Mouse (Mus musculus): ENCODE measurements around the gene Rrp12. TPM values are rescaled to one million over a fixed set of nuclear protein-coding genes. Genes with fewer than 3 reads are reported as not detected.
"Not testable (repeated sequence)": the region's sequence is repeated elsewhere in the genome, so short reads cannot be mapped to it uniquely, and the experiment has no call there.

The Rrp12 gene
- polyA plus RNA-seq, 1 experiment from 2014 or later, result 19.6 TPM

- H3K27me3 ChIP-seq, result no peaks in the 10 kb centered on the region
- H3K36me3 ChIP-seq, result peaks cover 17% of the 10 kb centered on the region
- ATAC-seq (ENCODE audit: low FRiP score, low read depth), result peak; percentile 24; the same call in 1 of the 2 replicates
- peaks cover 6% of the 10 kb centered on the region for H3K4me1 ChIP-seq
- H3K9ac ChIP-seq, result no peak overlapping the region
- no peak overlapping the region; the same call in 1 of the 2 replicates for H3K27ac ChIP-seq
- H3K4me2 ChIP-seq (replicated peaks), result no peak overlapping the region
- WGBS, result 70% methylated on average over 3 of the region's 3 CpGs
- no peak overlapping the region for H3K4me3 ChIP-seq
- H3K9me3 ChIP-seq, result no peaks in the 10 kb centered on the region
These were observed 38.1 kb downstream of the Rrp12 start for GRCm38 (mm10) chr19:41857816-41858310.

- H3K27ac ChIP-seq, result no peak overlapping the region
- 76% methylated on average over 5 of the region's 5 CpGs for WGBS
These were observed 38.7 kb downstream of the Rrp12 start for GRCm38 (mm10) chr19:41857086-41857762.

GRCm38 (mm10) chr19:41852423-41852822 lies 43.5 kb downstream of the Rrp12 start:
- 85% methylated on average over 4 of the region's 4 CpGs for WGBS
- no peak overlapping the region for H3K4me3 ChIP-seq
- no peak overlapping the region for H3K9ac ChIP-seq
- no peak for ATAC-seq (ENCODE audit: low FRiP score, low read depth)
- H3K27ac ChIP-seq, result no peak overlapping the region
- no peaks in the 10 kb centered on the region for H3K9me3 ChIP-seq
- no peaks in the 10 kb centered on the region for H3K27me3 ChIP-seq
- peaks cover 20% of the 10 kb centered on the region for H3K4me1 ChIP-seq
- H3K36me3 ChIP-seq, result no peaks in the 10 kb centered on the region
- no peak overlapping the region for H3K4me2 ChIP-seq (replicated peaks)

More at GRCm38 (mm10) chr19:41857086-41857762, 38.7 kb downstream of the Rrp12 start:
- Histone ChIP-seq H3K9ac (no peak overlapping the region), H3K9me3 (no peaks in the 10 kb centered on the region), H3K4me2 (replicated peaks) (no peak overlapping the region), H3K27me3 (no peaks in the 10 kb centered on the region), H3K4me3 (no peak overlapping the region), H3K4me1 (peaks cover 6% of the 10 kb centered on the region), H3K36me3 (peaks cover 10% of the 10 kb centered on the region)
- ATAC-seq (ENCODE audit: low FRiP score, low read depth), result no peak

- no peak overlapping the region for H3K9ac ChIP-seq
- no peak overlapping the region for H3K4me3 ChIP-seq
- no peaks in the 10 kb centered on the region for H3K9me3 ChIP-seq
- peak overlapping the region; percentile 56; the same call in 1 of the 2 replicates for H3K27ac ChIP-seq
- peaks cover 30% of the 10 kb centered on the region for H3K4me1 ChIP-seq
- H3K27me3 ChIP-seq, result peaks cover 12% of the 10 kb centered on the region
- H3K4me2 ChIP-seq (replicated peaks), result peak overlapping the region; percentile 27
- no peaks in the 10 kb centered on the region for H3K36me3 ChIP-seq
- ATAC-seq (ENCODE audit: low FRiP score, low read depth), result no peak
- WGBS, result 22% methylated on average over 14 of the region's 14 CpGs
These were observed 45.0 kb downstream of the Rrp12 start for GRCm38 (mm10) chr19:41850719-41851543.

GRCm38 (mm10) chr19:41850021-41850718 lies 45.8 kb downstream of the Rrp12 start:
- no peaks in the 10 kb centered on the region for H3K36me3 ChIP-seq
- H3K9me3 ChIP-seq, result no peaks in the 10 kb centered on the region
- H3K9ac ChIP-seq, result no peak overlapping the region
- ATAC-seq (ENCODE audit: low FRiP score, low read depth), result no peak
- H3K4me3 ChIP-seq, result no peak overlapping the region
- H3K4me1 ChIP-seq, result peaks cover 30% of the 10 kb centered on the region
- H3K27ac ChIP-seq, result peak overlapping the region; percentile 56; the same call in 1 of the 2 replicates
- 15% methylated on average over 6 of the region's 6 CpGs for WGBS
- peak overlapping the region; percentile 27 for H3K4me2 ChIP-seq (replicated peaks)
- H3K27me3 ChIP-seq, result peaks cover 20% of the 10 kb centered on the region

GRCm38 (mm10) chr19:41847992-41848851 lies 47.8 kb downstream of the Rrp12 start, which contains the start of gene Frat2:
Gene Frat2, minus strand, starts transcription at chr19:41848132.
- H3K4me3 ChIP-seq, result peak within 1 kb of the TSS; percentile 79
- no peaks in the 10 kb centered on the region for H3K36me3 ChIP-seq
- no peaks in the 10 kb centered on the region for H3K9me3 ChIP-seq
- H3K4me2 ChIP-seq (replicated peaks), result peak within 1 kb of the TSS; percentile 99
- H3K9ac ChIP-seq, result peak within 1 kb of the TSS; percentile 76
- H3K27ac ChIP-seq, result peak within 1 kb of the TSS; percentile 72; the same call in 1 of the 2 replicates
- peaks cover 30% of the 10 kb centered on the region for H3K4me1 ChIP-seq
- H3K27me3 ChIP-seq, result peaks cover 23% of the 10 kb centered on the region
- WGBS, result under 1% methylated on average over 72 of the region's 72 CpGs
- ATAC-seq (ENCODE audit: low FRiP score, low read depth), result peak; percentile 96

GRCm38 (mm10) chr19:41847614-41847991 lies 48.4 kb downstream of the Rrp12 start:
- peak overlapping the region; percentile 76 for H3K9ac ChIP-seq
- peaks cover 30% of the 10 kb centered on the region for H3K4me1 ChIP-seq
- peak overlapping the region; percentile 99 for H3K4me2 ChIP-seq (replicated peaks)
- H3K36me3 ChIP-seq; H3K9me3 ChIP-seq; ATAC-seq (ENCODE audit: low FRiP score, low read depth): not testable (repeated sequence)
- H3K4me3 ChIP-seq, result peak overlapping the region; percentile 79
- peaks cover 23% of the 10 kb centered on the region for H3K27me3 ChIP-seq
- WGBS, result under 1% methylated on average over 53 of the region's 53 CpGs
- peak overlapping the region; percentile 48; the same call in 1 of the 2 replicates for H3K27ac ChIP-seq

- Histone ChIP-seq H3K27ac (peak overlapping the region; percentile 48; the same call in 1 of the 2 replicates), H3K9me3 (no peaks in the 10 kb centered on the region), H3K4me3 (peak overlapping the region; percentile 79), H3K9ac (peak overlapping the region; percentile 76), H3K4me2 (replicated peaks) (peak overlapping the region; percentile 99), H3K36me3 (no peaks in the 10 kb centered on the region), H3K27me3 (peaks cover 23% of the 10 kb centered on the region), H3K4me1 (peaks cover 30% of the 10 kb centered on the region)
- no peak for ATAC-seq (ENCODE audit: low FRiP score, low read depth)
- under 1% methylated on average over 63 of the region's 64 CpGs for WGBS
These were observed 48.8 kb downstream of the Rrp12 start for GRCm38 (mm10) chr19:41847091-41847581.

GRCm38 (mm10) chr19:41846366-41847090 lies 49.4 kb downstream of the Rrp12 start:
- ATAC-seq (ENCODE audit: low FRiP score, low read depth), result no peak
- 18% methylated on average over 21 of the region's 21 CpGs for WGBS
- Histone ChIP-seq H3K9ac (peak overlapping the region; percentile 76), H3K4me1 (peaks cover 30% of the 10 kb centered on the region), H3K4me3 (peak overlapping the region; percentile 79), H3K9me3 (no peaks in the 10 kb centered on the region), H3K27ac (no peak overlapping the region), H3K27me3 (peaks cover 23% of the 10 kb centered on the region), H3K36me3 (no peaks in the 10 kb centered on the region), H3K4me2 (replicated peaks) (peak overlapping the region; percentile 99)

GRCm38 (mm10) chr19:41844345-41844744 lies 51.6 kb downstream of the Rrp12 start:
- no peak overlapping the region for H3K4me3 ChIP-seq
- WGBS, result 85% methylated on average over 6 of the region's 6 CpGs
- H3K27ac ChIP-seq, result no peak overlapping the region
- H3K4me1 ChIP-seq, result peaks cover 11% of the 10 kb centered on the region
- H3K36me3 ChIP-seq, result no peaks in the 10 kb centered on the region
- no peaks in the 10 kb centered on the region for H3K9me3 ChIP-seq
- H3K9ac ChIP-seq, result no peak overlapping the region
- H3K4me2 ChIP-seq (replicated peaks), result no peak overlapping the region
- ATAC-seq (ENCODE audit: low FRiP score, low read depth), result no peak
- H3K27me3 ChIP-seq, result peaks cover 27% of the 10 kb centered on the region
